Mouse (Mus musculus) frontal cortex, postnatal 14 days (tissue): Measurements from ENCODE around the gene Xkr8.
"Not testable (repeated sequence)": the region's sequence is repeated elsewhere in the genome, so short reads cannot be mapped to it uniquely, and the experiment has no call there.

Experiments used
- DNase-seq, 2 experiments: peaks; one replicate each; pipeline ENCODE4 v3.0.0; 2022; ENCODE audit warnings: low spot score in 2 of 2

Xkr8 gene

DNA sequence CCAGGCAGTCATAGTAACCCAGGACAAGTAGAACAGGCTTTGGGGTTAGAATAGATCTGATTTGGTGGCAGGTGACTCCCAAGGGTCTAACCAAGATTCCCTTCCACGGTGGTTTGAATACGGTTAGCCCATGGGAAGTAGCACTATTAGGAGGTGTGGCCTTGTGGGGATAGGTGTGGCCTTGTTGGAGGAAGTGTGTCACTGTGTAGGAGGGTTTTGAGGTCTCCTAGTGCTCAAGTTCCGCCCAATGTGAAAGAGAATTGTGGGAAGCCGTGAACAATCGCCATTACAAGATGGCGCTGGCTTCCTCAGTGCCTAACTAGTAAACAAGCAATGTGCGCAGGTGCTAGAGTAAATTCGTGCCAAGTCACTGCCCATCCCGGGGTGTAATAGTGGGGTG, 4.8 kb upstream of the Xkr8 start:
- not testable (repeated sequence) for DNase-seq

GRCm38 (mm10) chr4:132735894-132736293, 3.5 kb upstream of the Xkr8 start:
- DNase-seq: no peak

DNA sequence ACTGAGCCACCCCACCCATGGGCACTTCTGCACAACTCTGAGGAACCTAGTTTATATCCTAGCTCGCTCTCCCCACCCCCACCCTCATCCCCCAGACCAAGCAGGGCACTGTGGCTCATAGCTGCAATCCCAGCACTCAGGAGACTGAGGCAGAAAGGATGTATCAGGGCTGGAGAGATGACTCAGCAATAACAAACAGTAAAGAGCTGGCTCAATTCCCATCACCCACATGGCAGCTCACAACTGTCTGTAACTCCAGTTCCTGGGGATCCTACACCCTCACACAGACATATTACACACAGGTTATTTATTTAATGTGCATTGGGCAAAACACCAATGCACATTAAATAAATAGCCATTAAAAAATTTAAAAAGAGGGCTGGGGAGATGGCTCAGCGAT, 3.0 kb upstream of the Xkr8 start:
- DNase-seq: no peak

DNA sequence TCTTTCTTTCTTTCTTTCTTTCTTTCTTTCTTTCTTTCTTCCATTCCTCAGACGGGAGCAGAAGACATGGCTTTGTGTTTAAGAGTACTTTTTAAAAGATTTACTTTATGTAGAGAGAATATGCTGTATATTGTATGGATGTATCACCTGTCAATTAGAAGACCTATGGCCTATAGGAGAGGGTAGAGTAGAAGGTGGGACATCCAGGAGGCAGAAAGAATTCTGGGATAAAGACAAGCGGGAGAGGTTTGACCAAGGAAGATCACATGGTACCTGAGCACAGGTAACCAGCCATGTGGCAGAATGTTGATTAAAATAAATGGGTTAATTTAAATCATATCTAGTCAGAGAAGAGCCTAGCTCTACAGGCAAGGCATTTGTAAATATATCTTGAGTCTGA, 2.4 kb upstream of the Xkr8 start:
- DNase-seq: no peak

DNA sequence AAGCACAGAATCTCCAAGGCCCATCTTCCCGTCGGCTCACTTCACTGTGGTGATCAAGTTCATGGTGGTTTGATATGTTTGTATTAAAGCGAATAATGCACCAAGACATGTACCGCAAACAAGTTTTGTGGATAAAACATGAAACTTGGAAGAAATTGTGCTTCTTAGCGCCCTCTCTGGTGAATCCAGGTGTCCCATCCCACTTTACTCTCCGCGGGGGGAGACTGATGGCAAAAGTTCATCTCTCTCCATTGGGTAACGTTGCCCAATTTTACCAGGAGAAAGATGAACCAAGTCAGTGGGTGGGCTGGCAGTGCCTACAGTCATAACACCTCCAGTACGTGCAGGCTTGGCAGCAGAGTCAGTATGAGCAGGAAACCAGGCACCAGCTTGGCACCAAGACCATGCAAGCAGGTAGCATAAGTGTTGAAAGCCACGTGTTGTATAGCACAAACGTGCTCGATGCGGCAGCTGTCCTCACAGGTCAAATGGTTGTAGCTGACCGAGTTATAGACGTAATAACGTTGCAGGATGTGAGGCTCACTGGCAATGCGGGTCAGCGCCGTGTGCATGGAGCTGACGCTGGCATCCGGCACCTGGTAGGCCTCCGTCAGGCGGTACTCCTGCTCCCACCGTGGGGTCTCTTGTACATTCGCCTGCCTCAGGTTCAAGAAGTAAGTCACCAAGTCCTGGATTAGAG, 875 bp upstream of the Xkr8 start:
- no peak for DNase-seq

- DNase-seq: no peak
Observed at GRCm38 (mm10) chr4:132731616-132732015, 730 bp downstream of the Xkr8 start.

DNA sequence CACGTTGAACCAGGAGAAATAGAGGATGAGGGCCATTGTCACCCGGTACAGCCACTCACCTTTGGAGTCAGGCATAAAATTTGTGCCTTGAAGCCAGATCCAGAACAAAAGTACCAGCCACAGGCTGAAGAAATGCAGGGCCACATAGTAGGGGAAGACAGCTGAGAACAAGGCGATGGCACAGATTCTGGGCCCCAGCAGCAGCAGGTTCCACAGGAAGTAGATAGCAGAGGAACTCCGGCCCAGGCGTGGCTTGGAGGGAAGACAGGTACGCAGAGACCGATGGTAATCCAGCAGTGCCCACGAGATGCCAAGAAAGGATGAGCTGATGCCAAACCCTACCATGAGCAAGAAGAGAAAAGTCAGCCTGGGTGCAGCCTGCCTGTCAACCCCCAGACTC, 4.1 kb downstream of the Xkr8 start:
- no peak for DNase-seq

- no peak for DNase-seq
Observed at GRCm38 (mm10) chr4:132718251-132718650, 14.1 kb downstream of the Xkr8 start.

- no peak for DNase-seq
Observed at GRCm38 (mm10) chr4:132713181-132713580, 19.2 kb downstream of the Xkr8 start.

- no peak for DNase-seq
Observed at GRCm38 (mm10) chr4:132706885-132707284, 25.5 kb downstream of the Xkr8 start.

DNA sequence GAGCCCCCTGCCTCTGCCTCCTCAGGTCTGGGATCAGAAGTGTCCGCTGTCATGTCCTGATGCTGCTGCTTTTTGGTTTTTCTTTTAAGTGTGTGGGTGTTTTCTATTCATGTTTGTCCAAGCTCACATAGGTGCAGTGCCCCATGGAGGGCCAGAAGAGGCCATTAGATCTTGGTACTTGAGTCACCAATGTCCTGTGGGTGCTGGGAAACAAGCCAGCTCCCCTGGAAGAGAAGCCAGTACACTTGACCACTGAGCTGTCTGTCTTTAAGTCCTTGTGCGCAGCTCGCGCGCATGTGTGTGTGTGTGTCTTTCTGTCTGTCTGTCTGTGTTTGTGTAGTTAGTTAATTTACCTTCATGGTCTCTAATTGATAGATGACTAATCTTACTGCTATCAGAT, 30.3 kb downstream of the Xkr8 start:
- DNase-seq: no peak

- no peak for DNase-seq
Observed at GRCm38 (mm10) chr4:132693366-132693765, 39.0 kb downstream of the Xkr8 start.

DNA sequence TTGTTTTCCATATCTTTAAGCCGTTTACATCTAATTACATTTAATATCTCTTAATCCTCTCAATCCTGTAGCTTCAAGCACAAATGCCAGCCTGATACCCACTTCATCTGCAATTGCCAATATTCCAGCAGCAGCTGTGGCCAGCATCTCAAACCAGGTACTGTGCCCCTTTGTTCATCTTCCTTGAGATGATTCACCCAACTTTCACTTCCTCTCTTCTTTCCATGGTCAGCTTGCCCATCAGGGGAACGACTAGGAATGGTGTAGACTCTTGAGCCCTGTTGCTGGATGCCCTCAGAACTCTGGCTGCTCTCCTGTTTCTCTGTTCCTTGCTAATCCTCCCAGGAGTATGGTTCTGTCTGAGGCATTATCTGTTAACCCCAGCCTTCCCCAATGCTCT, 42.7 kb downstream of the Xkr8 start:
- DNase-seq: no peak

DNA sequence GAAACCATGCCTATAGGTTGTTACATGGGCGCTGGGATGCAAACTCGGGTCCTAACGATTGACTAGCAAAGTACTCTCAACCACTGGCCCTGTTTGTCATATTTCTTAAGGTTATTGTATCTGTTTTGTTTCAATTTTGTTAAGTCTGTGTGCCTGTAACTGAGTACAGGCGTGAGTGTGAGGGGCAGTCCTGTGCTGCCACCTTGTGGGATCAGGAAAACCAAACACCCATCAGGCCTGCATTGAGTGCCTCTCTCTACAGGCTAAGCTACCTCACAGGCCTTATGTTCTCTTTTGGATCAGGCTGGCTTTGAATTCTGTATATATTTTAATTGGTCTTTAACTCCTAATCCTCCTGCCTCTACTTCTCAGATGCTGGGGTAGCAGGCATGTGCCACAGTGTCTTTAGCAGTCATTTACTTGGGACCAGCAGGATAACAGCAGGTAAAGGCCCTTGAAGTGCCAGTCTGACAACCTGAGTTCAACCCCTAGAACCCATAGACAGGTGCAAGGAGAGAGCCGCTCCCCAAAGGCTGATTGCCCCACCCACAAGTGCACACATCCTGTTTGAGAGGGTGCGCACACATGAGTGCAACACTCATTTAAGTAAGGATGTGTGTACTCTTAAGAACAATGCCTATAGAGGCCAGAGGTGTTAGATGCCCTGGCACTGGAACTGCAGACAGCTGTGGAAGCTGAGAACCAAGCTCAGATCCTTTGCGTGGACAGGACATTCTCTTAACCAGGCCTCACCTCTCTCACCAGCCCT, 55.4 kb downstream of the Xkr8 start:
- no peak for DNase-seq
